Mouse (Mus musculus) ES-E14 (cell line): Measurements from ENCODE around the gene Nlgn2. TPM values are rescaled to one million over a fixed set of nuclear protein-coding genes. Genes with fewer than 3 reads are reported as not detected.

Experiments used
- DNase-seq: peaks from one replicate; pipeline ENCODE4 v3.0.0-alpha.2; 2013; ENCODE audit warnings: low read depth, low spot score
- H3K27ac ChIP-seq: 2 replicates; pipeline ENCODE4 v1.5.1; 2012; ENCODE audit warnings: low read depth, mild to moderate bottlenecking, low read length, moderate library complexity, mixed read lengths; ENCODE audit not compliant: poor library complexity, insufficient read depth, severe bottlenecking
- H3K36me3 ChIP-seq: 2 replicates; pipeline ENCODE4 v1.6.1; 2012; ENCODE audit warnings: mild to moderate bottlenecking, low read length, moderate library complexity, mixed read lengths; ENCODE audit not compliant: control insufficient read depth, poor library complexity, insufficient read depth, severe bottlenecking
- H3K4me1 ChIP-seq, 2 experiments: fragments of 150-350 bp in 1 of 2; sonication (generic) in 1 of 2; 2 replicates each; pipeline ENCODE4 v1.6.1; 2012; ENCODE audit warnings: low read length in 2 of 2, mild to moderate bottlenecking in 1 of 2, mixed read lengths in 1 of 2; ENCODE audit not compliant: control insufficient read depth in 2 of 2, insufficient read depth in 2 of 2, poor library complexity in 1 of 2
- H3K4me3 ChIP-seq, 2 experiments: fragments of 150-350 bp in 1 of 2; sonication (generic) in 1 of 2; 2 replicates each; pipeline ENCODE4 v1.5.1; 2012; ENCODE audit warnings: low read length in 2 of 2, low read depth in 1 of 2, mild to moderate bottlenecking in 1 of 2, mixed read lengths in 1 of 2; ENCODE audit not compliant: insufficient read depth in 1 of 2, poor library complexity in 1 of 2, severe bottlenecking in 1 of 2
- H3K9ac ChIP-seq: 2 replicates; pipeline ENCODE4 v1.6.1; 2012; ENCODE audit warnings: low read depth, mild to moderate bottlenecking, low read length, mixed read lengths; ENCODE audit not compliant: poor library complexity, insufficient read depth, severe bottlenecking
- H3K9me3 ChIP-seq: fragments of 150-350 bp; sonication (generic); 2 replicates; pipeline ENCODE4 v1.6.1; 2012; ENCODE audit warnings: low read depth, mild to moderate bottlenecking, low read length; ENCODE audit not compliant: control insufficient read depth, insufficient read depth
- CHD2 ChIP-seq: IDR thresholded peaks from 2 replicates; pipeline ENCODE4 v1.6.1; 2014; ENCODE audit warnings: mild to moderate bottlenecking, low read depth, low read length, inconsistent platforms
- HCFC1 ChIP-seq: IDR thresholded peaks from 2 replicates; pipeline ENCODE4 v1.6.1; 2012; ENCODE audit warnings: low read length, inconsistent platforms, borderline replicate concordance; ENCODE audit not compliant: insufficient read depth
- MAFK ChIP-seq: IDR thresholded peaks from 2 replicates; pipeline ENCODE4 v1.6.1; 2014; ENCODE audit warnings: mild to moderate bottlenecking, low read depth, low read length, inconsistent platforms; ENCODE audit not compliant: insufficient read depth
- ZC3H11A ChIP-seq: IDR thresholded peaks from 2 replicates; pipeline ENCODE4 v1.6.1; 2012; ENCODE audit warnings: low read depth, mild to moderate bottlenecking, inconsistent platforms, low read length, borderline replicate concordance
- ZNF384 ChIP-seq: IDR thresholded peaks from 2 replicates; pipeline ENCODE4 v1.6.1; 2012; ENCODE audit warnings: low read depth, low read length, inconsistent platforms
- in situ Hi-C, 2 experiments: fragments of 600-800 bp; cut with MboI; formaldehyde crosslinking; loops; one replicate each; pipeline ENCODE4 v1.15.1; 2025; ENCODE audit warnings: low sequenced_read_pairs in 2 of 2, inconsistent platforms in 1 of 2; ENCODE audit not compliant: unreplicated experiment in 2 of 2
- total RNA-seq: library from RNA; depleted of rRNA; stranded (reverse); fragments of 300-350 nt; gene quantifications from 2 replicates; pipeline ENCODE4 v1.2.3, GENCODE M21; 2012

Gene Nlgn2
- total RNA-seq, 1 experiment, result 8.9 TPM

GRCm38 (mm10) chr11:69778985-69779384 lies 58.6 kb downstream of the Nlgn2 start:
- in situ Hi-C loops, result no loop called here
- no peak for TF ChIP-seq HCFC1
- TF ChIP-seq ZNF384, result no peak
- TF ChIP-seq ZC3H11A, result no peak
- TF ChIP-seq MAFK, result no peak
- no peak for TF ChIP-seq CHD2
- no peak for DNase-seq
- no peak overlapping the region for H3K4me3 ChIP-seq
- no peaks in the 10 kb centered on the region for H3K36me3 ChIP-seq
- peaks cover 8 to 33% of the 10 kb centered on the region in 2 experiments for H3K4me1 ChIP-seq
- no peaks in the 10 kb centered on the region for H3K9me3 ChIP-seq
- no peak overlapping the region for H3K27ac ChIP-seq
- no peak overlapping the region for H3K9ac ChIP-seq

GRCm38 (mm10) chr11:69778258-69778982 lies 59.2 kb downstream of the Nlgn2 start:
- H3K4me3 ChIP-seq, result no peak overlapping the region
- TF ChIP-seq ZC3H11A (no peak), CHD2 (no peak), HCFC1 (no peak), ZNF384 (no peak), MAFK (no peak)
- in situ Hi-C loops, result no loop called here

GRCm38 (mm10) chr11:69777504-69778257 lies 59.9 kb downstream of the Nlgn2 start:
- no peak for DNase-seq
- TF ChIP-seq MAFK (no peak), HCFC1 (no peak), ZNF384 (no peak), CHD2 (no peak), ZC3H11A (no peak)
- H3K9ac ChIP-seq, result no peak overlapping the region
- no peak overlapping the region for H3K27ac ChIP-seq
- no peaks in the 10 kb centered on the region for H3K9me3 ChIP-seq
- in situ Hi-C loops, result no loop called here
- H3K4me3 ChIP-seq, result no peak overlapping the region
- H3K36me3 ChIP-seq, result no peaks in the 10 kb centered on the region
- peaks cover 6 to 32% of the 10 kb centered on the region in 2 experiments; a peak in 3 of 4 replicates for H3K4me1 ChIP-seq

More at GRCm38 (mm10) chr11:69778258-69778982, 59.2 kb downstream of the Nlgn2 start:
- Histone ChIP-seq H3K9ac (no peak overlapping the region), H3K4me1 (peaks cover 6 to 33% of the 10 kb centered on the region in 2 experiments; a peak in 3 of 4 replicates), H3K36me3 (no peaks in the 10 kb centered on the region), H3K9me3 (no peaks in the 10 kb centered on the region), H3K27ac (no peak overlapping the region)
- DNase-seq, result no peak

- Histone ChIP-seq H3K9me3 (no peaks in the 10 kb centered on the region), H3K9ac (no peak overlapping the region; the same call in 1 of the 2 replicates), H3K4me3 (peak overlapping the region; percentile 32 to 36; a peak in 2 of 4 replicates), H3K36me3 (no peaks in the 10 kb centered on the region), H3K27ac (no peak overlapping the region), H3K4me1 (peaks cover 6 to 25% of the 10 kb centered on the region in 2 experiments; a peak in 3 of 4 replicates)
- in situ Hi-C loops, result no loop called here
- TF ChIP-seq CHD2 (no peak), ZC3H11A (no peak)
- DNase-seq, result no peak
Measured at GRCm38 (mm10) chr11:69776488-69776887, 61.1 kb downstream of the Nlgn2 start.

- no peak overlapping the region; the same call in 1 of the 2 replicates for H3K9ac ChIP-seq
- no peak overlapping the region for H3K27ac ChIP-seq
- TF ChIP-seq MAFK, result no peak
- H3K9me3 ChIP-seq, result no peaks in the 10 kb centered on the region
- DNase-seq, result no peak
- peak overlapping the region; percentile 32 to 36; a peak in 3 of 4 replicates for H3K4me3 ChIP-seq
- in situ Hi-C loops, result no loop called here
- H3K36me3 ChIP-seq, result no peaks in the 10 kb centered on the region
- H3K4me1 ChIP-seq, result peaks cover 6 to 25% of the 10 kb centered on the region in 2 experiments; a peak in 2 of 4 replicates
Measured at GRCm38 (mm10) chr11:69775716-69776115, 61.9 kb downstream of the Nlgn2 start.
